Mouse (Mus musculus): ENCODE measurements around the gene Ap5m1.

Ap5m1 gene

GRCm38 (mm10) chr14:49121723-49122122 is 55.8 kb downstream of the Ap5m1 start:
- DNase-seq (ENCODE audit: inconsistent age in 2 of 2, low spot score in 1 of 2), result no peak

GRCm38 (mm10) chr14:49127162-49127779 is 61.4 kb downstream of the Ap5m1 start:
- no peak for DNase-seq (ENCODE audit: inconsistent age in 2 of 2, low spot score in 1 of 2)

GRCm38 (mm10) chr14:49128544-49129263 is 62.8 kb downstream of the Ap5m1 start:
- DNase-seq (ENCODE audit: inconsistent age in 2 of 2, low spot score in 1 of 2), result no peak

GRCm38 (mm10) chr14:49132391-49132790 is 66.5 kb downstream of the Ap5m1 start:
- DNase-seq (ENCODE audit: inconsistent age in 2 of 2, low spot score in 1 of 2), result no peak

GRCm38 (mm10) chr14:49138171-49138570 is 72.3 kb downstream of the Ap5m1 start:
- DNase-seq (ENCODE audit: inconsistent age in 2 of 2, low spot score in 1 of 2), result no peak

- DNase-seq (ENCODE audit: inconsistent age in 2 of 2, low spot score in 1 of 2), result no peak
Observed at GRCm38 (mm10) chr14:49140756-49141155, 74.9 kb downstream of the Ap5m1 start.

All from adrenal gland, adult (tissue).